Mouse (Mus musculus): ENCODE measurements around the gene Cpm. TPM values are rescaled to one million over a fixed set of nuclear protein-coding genes. Genes with fewer than 3 reads are reported as not detected.

The Cpm gene
- polyA plus RNA-seq (2015; fragmentation: Nextera tagmentation; extraction: Ambion mirVana), result 2.7 and 3.9 TPM in 2 replicates

- ATAC-seq, result peak; percentile 86
- H3K4me1 ChIP-seq (ENCODE audit: control insufficient read depth, insufficient read depth, low read depth, low read length), result peaks cover 12% of the 10 kb centered on the region
- peaks cover 40% of the 10 kb centered on the region for H3K27me3 ChIP-seq (replicated peaks; ENCODE audit: control insufficient read depth, insufficient read depth, low read length)
- H3K9me3 ChIP-seq (ENCODE audit: control insufficient read depth, low read length), result no peaks in the 10 kb centered on the region
- WGBS, result 0% methylated on average over 70 of the region's 73 CpGs
- peak within 1 kb of the TSS; percentile 56 for H3K4me3 ChIP-seq (ENCODE audit: low read length)
- H3K9ac ChIP-seq (ENCODE audit: low read depth, low read length), result peak within 1 kb of the TSS; percentile 57
- no peaks in the 10 kb centered on the region for H3K36me3 ChIP-seq (ENCODE audit: control insufficient read depth, insufficient read depth, low read length)
- H3K4me2 ChIP-seq (ENCODE audit: low read length), result peak within 1 kb of the TSS; percentile 96
- H3K27ac ChIP-seq (ENCODE audit: low read depth, low read length), result no peak within 1 kb of the TSS
Observed at GRCm38 (mm10) chr10:117629169-117629971, at the start of gene Cpm. Gene Cpm (plus strand): TSS chr10:117629500.

GRCm38 (mm10) chr10:117579771-117580284 lies 49.5 kb upstream of the Cpm start:
- Histone ChIP-seq H3K27me3 (replicated peaks; ENCODE audit: control insufficient read depth, insufficient read depth, low read length) (no peaks in the 10 kb centered on the region), H3K27ac (ENCODE audit: low read depth, low read length) (no peak overlapping the region), H3K36me3 (ENCODE audit: control insufficient read depth, insufficient read depth, low read length) (no peaks in the 10 kb centered on the region), H3K9ac (ENCODE audit: low read depth, low read length) (no peak overlapping the region), H3K9me3 (ENCODE audit: control insufficient read depth, low read length) (no peaks in the 10 kb centered on the region), H3K4me1 (ENCODE audit: control insufficient read depth, insufficient read depth, low read depth, low read length) (no peaks in the 10 kb centered on the region), H3K4me3 (ENCODE audit: low read length) (no peak overlapping the region), H3K4me2 (ENCODE audit: low read length) (no peak overlapping the region)
- WGBS, result 59% methylated on average over 9 of the region's 9 CpGs
- no peak for ATAC-seq

- H3K4me1 ChIP-seq (ENCODE audit: control insufficient read depth, insufficient read depth, low read depth, low read length), result no peaks in the 10 kb centered on the region
Observed at GRCm38 (mm10) chr10:117580405-117580804, 48.9 kb upstream of the Cpm start.

GRCm38 (mm10) chr10:117581007-117581752 lies 48.1 kb upstream of the Cpm start:
- Histone ChIP-seq H3K27ac (ENCODE audit: low read depth, low read length) (no peak overlapping the region), H3K4me2 (ENCODE audit: low read length) (no peak overlapping the region), H3K4me3 (ENCODE audit: low read length) (no peak overlapping the region), H3K4me1 (ENCODE audit: control insufficient read depth, insufficient read depth, low read depth, low read length) (no peaks in the 10 kb centered on the region), H3K27me3 (replicated peaks; ENCODE audit: control insufficient read depth, insufficient read depth, low read length) (no peaks in the 10 kb centered on the region), H3K9ac (ENCODE audit: low read depth, low read length) (no peak overlapping the region), H3K36me3 (ENCODE audit: control insufficient read depth, insufficient read depth, low read length) (no peaks in the 10 kb centered on the region), H3K9me3 (ENCODE audit: control insufficient read depth, low read length) (no peaks in the 10 kb centered on the region)
- WGBS, result 89% methylated on average over 11 of the region's 11 CpGs
- ATAC-seq, result no peak

More at GRCm38 (mm10) chr10:117580405-117580804, 48.9 kb upstream of the Cpm start:
- Histone ChIP-seq H3K4me2 (ENCODE audit: low read length) (no peak overlapping the region), H3K9me3 (ENCODE audit: control insufficient read depth, low read length) (no peaks in the 10 kb centered on the region), H3K36me3 (ENCODE audit: control insufficient read depth, insufficient read depth, low read length) (no peaks in the 10 kb centered on the region), H3K4me3 (ENCODE audit: low read length) (no peak overlapping the region), H3K9ac (ENCODE audit: low read depth, low read length) (no peak overlapping the region), H3K27me3 (replicated peaks; ENCODE audit: control insufficient read depth, insufficient read depth, low read length) (no peaks in the 10 kb centered on the region), H3K27ac (ENCODE audit: low read depth, low read length) (no peak overlapping the region)
- ATAC-seq, result no peak
- 90% methylated on average over 5 of the region's 5 CpGs for WGBS

GRCm38 (mm10) chr10:117581753-117582062 lies 47.6 kb upstream of the Cpm start:
- no peaks in the 10 kb centered on the region for H3K36me3 ChIP-seq (ENCODE audit: control insufficient read depth, insufficient read depth, low read length)
- H3K4me1 ChIP-seq (ENCODE audit: control insufficient read depth, insufficient read depth, low read depth, low read length), result no peaks in the 10 kb centered on the region
- no peaks in the 10 kb centered on the region for H3K27me3 ChIP-seq (replicated peaks; ENCODE audit: control insufficient read depth, insufficient read depth, low read length)
- H3K4me2 ChIP-seq (ENCODE audit: low read length), result no peak overlapping the region
- H3K9me3 ChIP-seq (ENCODE audit: control insufficient read depth, low read length), result no peaks in the 10 kb centered on the region
- no peak for ATAC-seq
- 91% methylated on average over 3 of the region's 3 CpGs for WGBS
- H3K9ac ChIP-seq (ENCODE audit: low read depth, low read length), result no peak overlapping the region
- H3K27ac ChIP-seq (ENCODE audit: low read depth, low read length), result no peak overlapping the region
- no peak overlapping the region for H3K4me3 ChIP-seq (ENCODE audit: low read length)

- H3K36me3 ChIP-seq (ENCODE audit: control insufficient read depth, insufficient read depth, low read length), result no peaks in the 10 kb centered on the region
- no peak overlapping the region for H3K4me2 ChIP-seq (ENCODE audit: low read length)
- no peaks in the 10 kb centered on the region for H3K27me3 ChIP-seq (replicated peaks; ENCODE audit: control insufficient read depth, insufficient read depth, low read length)
- no peaks in the 10 kb centered on the region for H3K4me1 ChIP-seq (ENCODE audit: control insufficient read depth, insufficient read depth, low read depth, low read length)
- no peaks in the 10 kb centered on the region for H3K9me3 ChIP-seq (ENCODE audit: control insufficient read depth, low read length)
- no peak overlapping the region for H3K9ac ChIP-seq (ENCODE audit: low read depth, low read length)
- H3K27ac ChIP-seq (ENCODE audit: low read depth, low read length), result no peak overlapping the region
- H3K4me3 ChIP-seq (ENCODE audit: low read length), result no peak overlapping the region
- ATAC-seq, result no peak
- 82% methylated on average over 14 of the region's 14 CpGs for WGBS
Observed at GRCm38 (mm10) chr10:117583155-117584061, 45.9 kb upstream of the Cpm start.

GRCm38 (mm10) chr10:117584102-117584501 lies 45.2 kb upstream of the Cpm start:
- WGBS, result 61% methylated on average over 3 of the region's 3 CpGs
- ATAC-seq, result no peak
- Histone ChIP-seq H3K4me2 (ENCODE audit: low read length) (no peak overlapping the region), H3K9me3 (ENCODE audit: control insufficient read depth, low read length) (no peaks in the 10 kb centered on the region), H3K9ac (ENCODE audit: low read depth, low read length) (no peak overlapping the region), H3K4me1 (ENCODE audit: control insufficient read depth, insufficient read depth, low read depth, low read length) (no peaks in the 10 kb centered on the region), H3K27me3 (replicated peaks; ENCODE audit: control insufficient read depth, insufficient read depth, low read length) (no peaks in the 10 kb centered on the region), H3K36me3 (ENCODE audit: control insufficient read depth, insufficient read depth, low read length) (no peaks in the 10 kb centered on the region), H3K4me3 (ENCODE audit: low read length) (no peak overlapping the region), H3K27ac (ENCODE audit: low read depth, low read length) (no peak overlapping the region)

GRCm38 (mm10) chr10:117584566-117585515 lies 44.5 kb upstream of the Cpm start:
- H3K4me2 ChIP-seq (ENCODE audit: low read length), result no peak overlapping the region
- H3K27me3 ChIP-seq (replicated peaks; ENCODE audit: control insufficient read depth, insufficient read depth, low read length), result no peaks in the 10 kb centered on the region
- 90% methylated on average over 6 of the region's 6 CpGs for WGBS
- H3K9ac ChIP-seq (ENCODE audit: low read depth, low read length), result no peak overlapping the region
- no peak overlapping the region for H3K4me3 ChIP-seq (ENCODE audit: low read length)
- H3K27ac ChIP-seq (ENCODE audit: low read depth, low read length), result no peak overlapping the region
- no peaks in the 10 kb centered on the region for H3K9me3 ChIP-seq (ENCODE audit: control insufficient read depth, low read length)
- no peak for ATAC-seq
- H3K4me1 ChIP-seq (ENCODE audit: control insufficient read depth, insufficient read depth, low read depth, low read length), result no peaks in the 10 kb centered on the region
- no peaks in the 10 kb centered on the region for H3K36me3 ChIP-seq (ENCODE audit: control insufficient read depth, insufficient read depth, low read length)
